Mouse (Mus musculus) heart, embryonic 11.5 days (tissue): ENCODE results near the gene Cdc42ep1. TPM values are rescaled to one million over a fixed set of nuclear protein-coding genes. Genes with fewer than 3 reads are reported as not detected.

Source experiments
- ATAC-seq: fragments of 200-750 bp; cut with Nextera tagmentation; replicated peaks from 2 replicates; pipeline ENCODE4 v1.8.0; 2017; ENCODE audit warnings: moderate library complexity; ENCODE audit not compliant: insufficient number of reproducible peaks, low FRiP score, low TSS enrichment
- H3K27ac ChIP-seq: fragments of 300-500 bp; sonication (generic); 2 replicates; pipeline ENCODE4 v1.5.1; 2014; ENCODE audit warnings: mild to moderate bottlenecking, low read depth, low read length
- H3K27me3 ChIP-seq: fragments of 300-500 bp; sonication (generic); 2 replicates; pipeline ENCODE4 v1.6.1; 2014; ENCODE audit warnings: mild to moderate bottlenecking, low read length, mixed read lengths; ENCODE audit not compliant: control insufficient read depth, insufficient read depth
- H3K36me3 ChIP-seq: fragments of 300-500 bp; sonication (generic); 2 replicates; pipeline ENCODE4 v1.6.1; 2014; ENCODE audit warnings: mild to moderate bottlenecking, low read length, moderate library complexity, mixed read lengths; ENCODE audit not compliant: control insufficient read depth, insufficient read depth
- H3K4me1 ChIP-seq: fragments of 300-500 bp; sonication (generic); 2 replicates; pipeline ENCODE4 v1.6.1; 2014; ENCODE audit warnings: low read length; ENCODE audit not compliant: control insufficient read depth, insufficient read depth
- H3K4me2 ChIP-seq: fragments of 300-500 bp; sonication (generic); 2 replicates; pipeline ENCODE4 v1.6.1; 2014; ENCODE audit warnings: mild to moderate bottlenecking, moderate library complexity
- H3K4me3 ChIP-seq: fragments of 300-500 bp; sonication (generic); 2 replicates; pipeline ENCODE4 v1.5.1; 2014; ENCODE audit warnings: low read depth, low read length
- H3K9ac ChIP-seq: fragments of 300-500 bp; sonication (generic); 2 replicates; pipeline ENCODE4 v1.6.1; 2014; ENCODE audit warnings: mild to moderate bottlenecking, low read depth, low read length, moderate library complexity
- H3K9me3 ChIP-seq: fragments of 300-500 bp; sonication (generic); replicated peaks from 2 replicates; pipeline ENCODE4 v1.6.1; 2016; ENCODE audit warnings: low read length; ENCODE audit not compliant: control insufficient read depth
- WGBS: fragments of 180-500 bp; shearing (Covaris S2); extraction: QIAGEN DNeasy Blood & Tissue Kit; methylation state at CpG from one replicate; pipeline ENCODE4 v1.1.7; 2014; ENCODE audit not compliant: insufficient replicate concordance; 5-methylcytosine and 5-hydroxymethylcytosine counted together
- polyA plus RNA-seq: library from polyadenylated mRNA; unstranded; fragments of >200 nt; fragmentation: Nextera tagmentation; extraction: Ambion mirVana; gene quantifications from 2 replicates; pipeline ENCODE4 v1.2.1, GENCODE M21; 2014

Cdc42ep1 gene
- polyA plus RNA-seq, 1 experiment from 2014 or later: 24.1 TPM

GRCm38 (mm10) chr15:78863154-78863553 is 20.7 kb downstream of the Cdc42ep1 start:
- H3K27ac ChIP-seq: no peak overlapping the region
- no peaks in the 10 kb centered on the region for H3K27me3 ChIP-seq
- no peaks in the 10 kb centered on the region for H3K9me3 ChIP-seq
- no peaks in the 10 kb centered on the region for H3K36me3 ChIP-seq
- ATAC-seq: no peak
- H3K4me2 ChIP-seq: no peak overlapping the region
- no peak overlapping the region for H3K9ac ChIP-seq
- WGBS: 73% methylated on average over 2 of the region's 2 CpGs
- H3K4me1 ChIP-seq: 0 out of 2 replicates have a peak, but pooled peaks cover 7% of the 10 kb centered on the region
- no peak overlapping the region for H3K4me3 ChIP-seq

- 40% methylated on average over 13 of the region's 13 CpGs for WGBS
- no peaks in the 10 kb centered on the region for H3K27me3 ChIP-seq
- no peak for ATAC-seq
These were observed 21.4 kb downstream of the Cdc42ep1 start for GRCm38 (mm10) chr15:78863852-78864253.

GRCm38 (mm10) chr15:78868398-78868797 is 26.0 kb downstream of the Cdc42ep1 start:
- 36% methylated on average over 9 of the region's 9 CpGs for WGBS
- Histone ChIP-seq H3K4me1 (peaks cover 10% of the 10 kb centered on the region; the same call in 1 of the 2 replicates), H3K9me3 (no peaks in the 10 kb centered on the region), H3K27me3 (no peaks in the 10 kb centered on the region), H3K4me2 (no peak overlapping the region), H3K36me3 (no peaks in the 10 kb centered on the region), H3K27ac (peak overlapping the region; percentile 63), H3K4me3 (no peak overlapping the region), H3K9ac (0 out of 2 replicates have a peak overlapping the region, but pooled peaks have one; percentile 16)
- ATAC-seq: peak; percentile 1; the same call in 1 of the 2 replicates

More at GRCm38 (mm10) chr15:78863852-78864253, 21.4 kb downstream of the Cdc42ep1 start:
- Histone ChIP-seq H3K4me1 (peaks cover 10% of the 10 kb centered on the region; the same call in 1 of the 2 replicates), H3K36me3 (no peaks in the 10 kb centered on the region), H3K4me2 (no peak overlapping the region), H3K4me3 (no peak overlapping the region), H3K9ac (no peak overlapping the region), H3K9me3 (no peaks in the 10 kb centered on the region), H3K27ac (no peak overlapping the region)

GRCm38 (mm10) chr15:78868826-78869233 is 26.4 kb downstream of the Cdc42ep1 start:
- Histone ChIP-seq H3K4me3 (no peak overlapping the region), H3K4me1 (peaks cover 7% of the 10 kb centered on the region; the same call in 1 of the 2 replicates), H3K27me3 (no peaks in the 10 kb centered on the region), H3K4me2 (no peak overlapping the region), H3K27ac (peak overlapping the region; percentile 63), H3K9me3 (no peaks in the 10 kb centered on the region), H3K36me3 (no peaks in the 10 kb centered on the region), H3K9ac (0 out of 2 replicates have a peak overlapping the region, but pooled peaks have one; percentile 10)
- WGBS: 61% methylated on average over 7 of the region's 7 CpGs
- no peak; the same call in 1 of the 2 replicates for ATAC-seq

- WGBS: 24% methylated on average over 6 of the region's 6 CpGs
- H3K4me2 ChIP-seq: no peak overlapping the region
These were observed 27.4 kb downstream of the Cdc42ep1 start for GRCm38 (mm10) chr15:78869775-78870174.

GRCm38 (mm10) chr15:78872021-78872608 is 29.7 kb downstream of the Cdc42ep1 start:
- no peaks in the 10 kb centered on the region for H3K27me3 ChIP-seq
- no peak overlapping the region for H3K9ac ChIP-seq
- 48% methylated on average over 5 of the region's 5 CpGs for WGBS
- ATAC-seq: no peak
- no peaks in the 10 kb centered on the region for H3K36me3 ChIP-seq
- no peaks in the 10 kb centered on the region for H3K9me3 ChIP-seq
- H3K27ac ChIP-seq: no peak overlapping the region
- no peak overlapping the region for H3K4me2 ChIP-seq
- peaks cover 13% of the 10 kb centered on the region for H3K4me1 ChIP-seq
- no peak overlapping the region for H3K4me3 ChIP-seq

More at GRCm38 (mm10) chr15:78869775-78870174, 27.4 kb downstream of the Cdc42ep1 start:
- Histone ChIP-seq H3K27me3 (no peaks in the 10 kb centered on the region), H3K4me1 (peaks cover 7% of the 10 kb centered on the region; the same call in 1 of the 2 replicates), H3K9ac (no peak overlapping the region), H3K36me3 (no peaks in the 10 kb centered on the region), H3K27ac (no peak overlapping the region), H3K9me3 (no peaks in the 10 kb centered on the region), H3K4me3 (no peak overlapping the region)
- ATAC-seq: no peak

- H3K9ac ChIP-seq: peak overlapping the region; percentile 23; the same call in 1 of the 2 replicates
- H3K9me3 ChIP-seq: no peaks in the 10 kb centered on the region
- no peak for ATAC-seq
- H3K4me2 ChIP-seq: no peak overlapping the region
- WGBS: 42% methylated on average over 13 of the region's 13 CpGs
- no peak overlapping the region for H3K27ac ChIP-seq
- peaks cover 15% of the 10 kb centered on the region for H3K4me1 ChIP-seq
- no peak overlapping the region for H3K4me3 ChIP-seq
- no peaks in the 10 kb centered on the region for H3K27me3 ChIP-seq
- H3K36me3 ChIP-seq: no peaks in the 10 kb centered on the region
These were observed 31.5 kb downstream of the Cdc42ep1 start for GRCm38 (mm10) chr15:78873803-78874435.

- WGBS: 75% methylated on average over 8 of the region's 8 CpGs
- no peak for ATAC-seq
- Histone ChIP-seq H3K9me3 (no peaks in the 10 kb centered on the region), H3K36me3 (no peaks in the 10 kb centered on the region), H3K4me2 (no peak overlapping the region), H3K4me1 (peaks cover 21% of the 10 kb centered on the region), H3K27me3 (no peaks in the 10 kb centered on the region), H3K4me3 (no peak overlapping the region), H3K9ac (0 out of 2 replicates have a peak overlapping the region, but pooled peaks have one; percentile 11), H3K27ac (no peak overlapping the region)
These were observed 32.6 kb downstream of the Cdc42ep1 start for GRCm38 (mm10) chr15:78874989-78875388.
